Mouse (Mus musculus) spleen, postnatal 10 days (tissue): ENCODE measurements around the gene Cox15.

Experiments
- DNase-seq, 2 experiments: peaks; one replicate each; pipeline ENCODE4 v3.0.0; 2021 to 2022; ENCODE audit warnings: low spot score in 2 of 2

The Cox15 gene

GRCm38 (mm10) chr19:43752489-43753225 is at the start of gene Cox15, which contains the start of gene Cutc:
Gene Cox15 (minus strand): TSS chr19:43753000.
Gene Cutc (plus strand): TSS chr19:43752996.
- peak; percentile 94 to 98 for DNase-seq

- DNase-seq, result no peak
Measured at GRCm38 (mm10) chr19:43801427-43802051, 48.7 kb upstream of the Cox15 start.

GRCm38 (mm10) chr19:43797216-43797615 is 44.4 kb upstream of the Cox15 start:
- no peak for DNase-seq

GRCm38 (mm10) chr19:43795511-43795910 is 42.7 kb upstream of the Cox15 start:
- DNase-seq, result no peak

GRCm38 (mm10) chr19:43793951-43794350 is 41.2 kb upstream of the Cox15 start:
- no peak for DNase-seq

GRCm38 (mm10) chr19:43792537-43792936 is 39.7 kb upstream of the Cox15 start:
- DNase-seq, result no peak

GRCm38 (mm10) chr19:43789817-43790216 is 37.0 kb upstream of the Cox15 start:
- no peak for DNase-seq

- DNase-seq, result no peak
Measured at GRCm38 (mm10) chr19:43786249-43787026, 33.6 kb upstream of the Cox15 start.

GRCm38 (mm10) chr19:43784761-43785160 is 32.0 kb upstream of the Cox15 start:
- DNase-seq, result no peak

GRCm38 (mm10) chr19:43781980-43782379 is 29.2 kb upstream of the Cox15 start, which contains the start of gene Abcc2:
Gene Abcc2 (plus strand): TSS chr19:43782192.
- DNase-seq, result no peak

- no peak for DNase-seq
Measured at GRCm38 (mm10) chr19:43780391-43780790, 27.6 kb upstream of the Cox15 start.

- DNase-seq, result no peak
Measured at GRCm38 (mm10) chr19:43777308-43777707, 24.5 kb upstream of the Cox15 start.

GRCm38 (mm10) chr19:43776561-43776960 is 23.8 kb upstream of the Cox15 start:
- no peak for DNase-seq

GRCm38 (mm10) chr19:43775433-43775832 is 22.6 kb upstream of the Cox15 start:
- no peak for DNase-seq

GRCm38 (mm10) chr19:43772311-43772710 is 19.5 kb upstream of the Cox15 start:
- DNase-seq, result no peak

- no peak for DNase-seq
Measured at GRCm38 (mm10) chr19:43771499-43771969, 18.7 kb upstream of the Cox15 start.

GRCm38 (mm10) chr19:43770584-43770983 is 17.8 kb upstream of the Cox15 start:
- DNase-seq, result no peak

- DNase-seq, result no peak
Measured at GRCm38 (mm10) chr19:43769366-43769960, 16.7 kb upstream of the Cox15 start.

- DNase-seq, result no peak
Measured at GRCm38 (mm10) chr19:43767549-43768322, 14.9 kb upstream of the Cox15 start.

- DNase-seq, result no peak
Measured at GRCm38 (mm10) chr19:43766451-43766850, 13.7 kb upstream of the Cox15 start.

- no peak for DNase-seq
Measured at GRCm38 (mm10) chr19:43762410-43762809, 9.6 kb upstream of the Cox15 start.
